Mouse (Mus musculus) heart, adult 2 months (tissue): Measurements from ENCODE around the gene Ak3.

Experiments used
- CTCF ChIP-seq: fragments of 200-600 bp; IDR thresholded peaks from 2 replicates; pipeline ENCODE4 v1.8.1; 2022; ENCODE audit warnings: antibody characterized with exemption, mild to moderate bottlenecking, moderate library complexity
- EP300 ChIP-seq: fragments of 200-500 bp; IDR thresholded peaks from 2 replicates; pipeline ENCODE4 v1.6.1; 2011; ENCODE audit warnings: low read depth, low read length, control low read depth; ENCODE audit not compliant: insufficient read depth

DNA sequence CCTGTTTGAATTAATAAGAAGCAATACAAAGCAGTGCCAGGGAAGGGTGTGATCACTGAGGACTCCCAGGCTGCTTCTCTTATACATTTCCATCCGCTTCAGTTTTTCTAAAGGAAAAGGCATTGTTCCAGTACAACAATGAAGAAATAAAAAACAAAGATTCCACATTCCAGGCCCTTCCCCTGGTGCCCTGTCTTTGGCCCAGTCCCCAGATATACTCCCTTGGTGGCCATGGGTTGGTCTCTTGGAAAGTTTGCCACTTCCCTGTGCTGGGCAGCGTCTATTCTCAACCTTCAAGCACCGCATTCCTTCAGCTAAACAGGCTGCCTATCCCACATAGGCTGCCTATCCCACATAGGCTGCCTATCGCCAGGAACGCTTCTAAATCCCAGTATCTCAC lies 10.7 kb downstream of the Ak3 start:
- no peak for TF ChIP-seq CTCF
- TF ChIP-seq EP300: no peak
